Mouse (Mus musculus) heart, adult 2 months (tissue): ENCODE results near the gene Frmd6.

ENCODE experiments used
- CTCF ChIP-seq: fragments of 200-600 bp; IDR thresholded peaks from 2 replicates; pipeline ENCODE4 v1.8.1; 2022; ENCODE audit warnings: antibody characterized with exemption, mild to moderate bottlenecking, moderate library complexity
- EP300 ChIP-seq: fragments of 200-500 bp; IDR thresholded peaks from 2 replicates; pipeline ENCODE4 v1.6.1; 2011; ENCODE audit warnings: low read depth, low read length, control low read depth; ENCODE audit not compliant: insufficient read depth
- POLR2A ChIP-seq: fragments of 200-500 bp; IDR thresholded peaks from 2 replicates; pipeline ENCODE4 v1.6.1; 2011; ENCODE audit warnings: mild to moderate bottlenecking, low read depth, low read length, control low read depth; ENCODE audit not compliant: insufficient read depth

- no peak for TF ChIP-seq POLR2A
- no peak for TF ChIP-seq CTCF
- no peak for TF ChIP-seq EP300
Measured at GRCm38 (mm10) chr12:70807543-70807942, 17.8 kb upstream of the Frmd6 start.
